Mouse (Mus musculus) CD4-positive helper T cell, adult 2 months (primary cell): ENCODE data around the gene Piwil1.
"Not testable (repeated sequence)": the region's sequence is repeated elsewhere in the genome, so short reads cannot be mapped to it uniquely, and the experiment has no call there.

Source experiments
- DNase-seq: peaks from one replicate; pipeline ENCODE4 v3.0.0-alpha.2; 2012; ENCODE audit warnings: low read depth, missing footprints, low spot score

Piwil1 gene

DNA sequence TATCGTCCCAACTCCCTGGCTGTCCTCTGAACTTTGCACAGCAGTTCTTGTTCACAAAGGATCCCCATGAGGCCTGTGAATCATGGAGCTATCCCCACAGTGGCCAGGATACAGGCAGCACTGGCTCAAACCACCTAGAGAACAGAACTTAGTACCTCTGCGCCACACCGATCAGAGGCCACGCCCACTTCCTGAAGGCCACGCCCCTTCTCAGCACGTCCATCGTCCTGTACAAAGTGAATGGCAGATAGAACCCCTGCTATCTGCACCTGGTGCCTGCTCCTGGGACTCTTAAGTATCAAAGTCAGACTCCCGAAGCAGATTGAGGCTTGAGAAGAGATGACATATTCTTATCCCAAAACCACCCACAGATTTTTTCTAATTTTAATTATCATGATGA lies 8.3 kb downstream of the Piwil1 start:
- DNase-seq: no peak

- no peak for DNase-seq
Measured at GRCm38 (mm10) chr5:128711847-128712246, 9.5 kb downstream of the Piwil1 start.

GRCm38 (mm10) chr5:128715171-128715570 lies 12.8 kb downstream of the Piwil1 start:
- no peak for DNase-seq

DNA sequence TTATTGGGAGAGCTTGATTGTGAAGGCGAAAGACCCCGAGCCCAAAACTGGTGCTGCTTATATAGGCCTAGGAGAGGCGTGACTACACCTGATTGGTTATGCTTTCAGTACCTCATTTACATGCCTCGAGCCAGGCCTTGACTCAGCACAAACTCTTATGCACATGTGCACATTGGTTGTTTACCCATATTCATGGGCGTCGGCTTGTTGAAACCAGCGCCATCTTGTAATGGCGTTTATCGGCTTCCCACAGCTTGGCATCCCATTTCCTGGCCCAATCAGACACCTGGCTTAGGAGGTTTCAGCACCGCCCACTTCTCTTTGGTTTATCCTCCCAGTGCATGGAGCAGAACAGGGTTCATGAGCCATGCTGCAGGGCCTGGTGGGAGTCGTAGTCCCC lies 18.1 kb downstream of the Piwil1 start:
- not testable (repeated sequence) for DNase-seq

GRCm38 (mm10) chr5:128729341-128729740 lies 27.0 kb downstream of the Piwil1 start:
- no peak for DNase-seq

GRCm38 (mm10) chr5:128730634-128731033 lies 28.3 kb downstream of the Piwil1 start:
- no peak for DNase-seq

- DNase-seq: no peak
Measured at GRCm38 (mm10) chr5:128732416-128733014, 30.2 kb downstream of the Piwil1 start.

DNA sequence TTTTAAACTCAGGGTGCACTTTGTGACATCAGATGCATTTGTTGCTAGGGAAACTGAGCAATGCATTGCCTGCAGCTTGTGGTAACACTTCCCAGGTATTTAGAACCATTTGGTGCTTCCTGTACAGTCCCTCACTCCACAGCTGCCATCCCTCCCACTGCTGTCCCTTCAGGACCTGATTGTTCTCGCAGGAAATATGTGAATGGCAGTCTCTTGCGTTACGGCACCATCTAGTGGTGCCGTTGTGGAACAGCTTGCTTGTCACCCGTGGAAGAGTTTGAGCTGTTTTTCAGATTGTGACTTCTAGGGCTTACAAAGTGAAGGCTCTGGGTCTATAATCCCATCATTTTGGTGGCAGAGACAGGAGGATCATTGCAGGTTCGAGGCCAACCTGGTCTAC lies 31.6 kb downstream of the Piwil1 start:
- no peak for DNase-seq

DNA sequence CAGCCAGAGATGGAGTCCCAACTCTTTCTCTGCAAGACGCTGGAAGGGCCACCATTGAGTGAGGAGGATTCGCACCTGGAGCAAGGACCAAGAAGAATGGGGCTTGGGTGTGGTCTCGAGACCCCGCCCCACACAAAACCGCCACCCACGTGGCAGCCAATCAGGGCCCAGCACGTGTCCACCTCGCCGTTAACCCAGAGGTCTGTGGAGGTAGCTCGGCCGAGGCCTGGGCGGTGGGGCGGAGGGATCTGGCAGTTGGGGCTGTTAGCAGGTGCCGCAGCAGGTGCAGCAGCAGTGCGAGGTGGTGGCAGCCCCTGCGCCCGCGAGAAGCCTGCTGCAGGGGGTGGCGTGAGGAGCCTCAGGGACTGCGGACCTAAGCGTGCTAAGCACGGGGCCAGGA lies 33.6 kb downstream of the Piwil1 start:
- no peak for DNase-seq

DNA sequence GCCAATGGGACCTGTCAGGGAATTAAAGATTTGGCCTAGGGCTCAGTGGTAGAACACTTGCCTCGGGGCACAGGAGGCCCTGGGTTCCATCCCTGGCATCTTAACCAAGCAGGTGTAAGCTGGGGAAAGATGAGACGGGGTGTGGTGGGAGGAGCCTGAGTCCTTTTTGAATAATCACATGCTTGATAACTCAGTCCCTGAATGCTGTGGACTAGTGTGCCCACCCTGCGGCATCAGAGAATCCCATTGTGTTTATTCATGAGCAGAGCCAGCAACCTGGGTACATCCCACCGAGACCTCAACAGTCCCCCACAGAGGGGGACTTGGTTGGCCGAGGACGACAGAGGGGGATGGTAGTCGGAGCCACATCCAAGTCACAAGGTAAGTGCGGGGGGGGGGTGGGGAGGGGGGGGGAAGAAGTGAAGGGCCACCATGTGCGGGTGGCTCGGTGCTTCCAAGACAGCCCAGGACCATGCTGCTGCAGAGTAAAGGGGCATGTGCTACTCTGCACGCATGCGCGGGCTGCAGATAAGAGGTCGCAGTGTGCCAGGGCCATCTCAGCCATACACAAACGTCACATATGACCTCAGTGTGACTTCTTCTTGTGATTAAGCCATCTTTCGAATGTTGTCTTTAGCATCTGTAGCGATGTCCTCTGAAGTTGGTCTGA lies 37.0 kb downstream of the Piwil1 start:
- DNase-seq: no peak

DNA sequence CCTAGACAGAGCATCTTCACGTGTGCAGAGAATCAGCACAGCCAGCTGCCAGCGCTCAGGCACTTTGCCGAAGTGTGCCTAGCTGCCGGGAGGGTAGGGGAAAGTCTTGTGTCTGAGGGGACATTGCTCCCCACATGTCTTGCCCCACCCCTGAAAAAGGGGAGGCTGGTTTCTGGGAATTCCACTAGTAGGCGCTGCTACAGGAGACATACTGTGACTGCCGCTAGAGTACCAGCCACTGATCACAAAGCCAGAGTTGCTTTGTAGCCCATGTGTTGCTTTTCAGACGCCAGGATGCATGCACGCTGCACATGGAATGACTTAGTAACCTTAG lies 37.5 kb downstream of the Piwil1 start:
- no peak for DNase-seq

- DNase-seq: no peak
Measured at GRCm38 (mm10) chr5:128744351-128744750, 42.0 kb downstream of the Piwil1 start.

DNA sequence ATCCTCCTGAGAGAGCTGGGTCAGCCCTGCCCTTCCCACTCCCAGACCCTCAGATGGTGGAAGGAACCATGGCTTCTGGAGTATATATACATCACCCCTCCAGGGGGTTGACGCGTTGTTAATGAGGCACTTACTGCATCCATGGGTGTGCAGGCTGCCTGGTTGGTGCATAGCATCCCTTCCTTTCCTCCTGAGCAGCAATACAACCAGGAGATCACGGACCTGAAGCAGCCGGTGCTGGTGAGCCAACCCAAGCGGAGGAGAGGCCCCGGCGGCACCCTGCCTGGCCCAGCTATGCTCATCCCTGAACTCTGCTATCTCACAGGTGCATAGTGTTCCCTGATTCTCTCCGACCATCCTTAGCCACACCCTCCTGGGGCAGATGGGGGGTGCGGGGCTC lies 42.9 kb downstream of the Piwil1 start:
- DNase-seq: no peak

DNA sequence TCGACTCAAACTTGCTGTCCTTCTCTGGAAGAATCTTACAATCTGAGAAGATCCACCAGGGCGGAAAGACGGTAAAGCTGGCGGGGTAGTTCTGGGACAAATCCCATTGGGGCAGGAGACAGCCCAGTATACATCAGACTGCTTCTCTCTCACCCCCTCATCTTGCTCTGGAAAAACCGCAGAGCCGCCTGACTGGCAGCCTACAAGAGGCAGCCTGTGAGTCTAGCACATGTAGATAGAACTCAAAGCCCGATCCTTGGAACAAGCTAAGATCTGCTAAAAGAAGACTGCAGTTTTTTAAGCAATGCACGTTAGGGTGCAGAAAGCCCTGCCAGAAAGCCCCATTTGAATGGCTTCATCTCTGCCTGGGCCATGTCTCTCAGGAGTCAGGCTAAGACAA lies 43.9 kb downstream of the Piwil1 start:
- DNase-seq: no peak

DNA sequence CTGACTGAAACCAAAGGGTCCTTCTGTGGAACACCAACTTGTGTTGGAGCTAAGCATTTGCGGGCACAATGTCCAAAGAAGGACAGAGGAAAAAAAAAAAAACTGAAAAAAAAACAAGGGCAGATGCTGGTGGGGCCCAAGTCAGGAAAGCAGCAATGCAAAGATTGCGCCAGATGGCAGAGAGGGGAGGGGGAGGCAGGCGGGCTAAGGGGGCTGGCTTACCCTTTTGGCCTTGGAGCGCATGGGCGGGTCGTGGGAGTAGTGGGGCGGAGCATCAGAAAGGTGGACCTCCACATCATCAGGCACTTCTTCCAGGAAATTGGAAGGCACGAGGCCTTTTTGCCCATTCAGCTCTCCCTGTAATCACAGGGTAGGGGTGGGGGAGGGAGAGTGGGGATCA lies 58.8 kb downstream of the Piwil1 start:
- DNase-seq: no peak

DNA sequence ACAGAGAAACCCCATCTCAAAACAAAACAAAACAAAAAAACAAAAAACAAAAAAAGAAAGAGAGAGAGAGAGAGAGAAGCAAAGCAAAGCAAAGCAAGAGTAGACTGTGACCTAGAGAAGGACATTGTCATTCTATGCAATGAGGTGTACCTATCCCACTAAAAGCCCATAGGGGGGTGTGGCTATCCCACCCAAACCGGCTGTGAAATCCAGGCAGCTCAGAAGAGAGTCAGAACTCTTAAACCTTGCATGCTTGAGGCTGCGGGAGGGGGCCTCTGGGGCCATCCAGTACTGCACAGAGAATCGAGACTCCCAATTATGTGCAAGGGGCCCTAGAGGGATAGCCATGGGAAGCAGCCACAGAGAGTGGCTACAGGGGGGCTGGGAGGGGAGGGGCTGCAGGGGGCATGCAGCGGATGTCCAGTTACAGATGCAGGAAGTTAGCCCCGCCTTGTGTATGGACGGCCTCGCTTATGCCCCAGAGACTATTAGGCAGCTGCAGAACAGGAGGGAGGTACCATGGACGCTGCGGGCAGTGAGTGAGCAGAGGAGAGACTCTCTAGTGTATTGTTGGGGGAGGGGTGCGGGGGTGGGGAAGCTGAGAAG lies 66.8 kb downstream of the Piwil1 start:
- no peak for DNase-seq

- DNase-seq: no peak
Measured at GRCm38 (mm10) chr5:128776386-128776785, 74.1 kb downstream of the Piwil1 start.

- DNase-seq: no peak
Measured at GRCm38 (mm10) chr5:128781621-128782020, 79.3 kb downstream of the Piwil1 start.

GRCm38 (mm10) chr5:128800592-128800991 lies 98.3 kb downstream of the Piwil1 start:
- DNase-seq: no peak
